In the genomic region with DNA sequence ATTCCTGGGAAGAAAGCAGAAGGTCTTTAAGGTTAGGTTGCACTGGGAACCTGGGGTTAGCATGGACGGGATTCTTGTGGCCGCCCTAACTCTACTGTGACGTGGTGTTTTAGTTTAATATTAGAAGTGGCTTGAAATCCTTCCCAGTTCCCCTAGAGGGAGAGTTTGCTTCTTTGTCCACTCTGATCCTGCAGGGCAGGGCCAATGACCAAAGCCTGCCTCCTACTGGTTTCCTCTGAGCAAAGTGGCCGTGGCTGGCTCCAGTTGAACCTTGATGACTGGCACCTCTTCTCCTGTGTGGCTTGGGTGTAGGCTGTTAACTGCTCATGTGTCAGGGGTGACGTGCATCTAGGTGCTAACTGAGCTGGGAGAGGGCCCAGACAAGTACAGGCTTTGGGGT, we compare ENCODE assay signal across 15 mouse cellular contexts. TPM values are rescaled to one million over a fixed set of nuclear protein-coding genes. Genes with fewer than 3 reads are reported as not detected.
A peak's percentile ranks its signal among the peaks of the same experiment; 100 is the strongest.
DNase-seq lines count a peak whose midpoint lies in the region; ATAC-seq and TF ChIP-seq lines count a peak whose summit lies in the region.
"Had no signal": no experiment of that assay in that cellular context is flagged by ENCODE, and none has a peak within 500 bp of the region (broad histone marks: within the 10 kb centered on the region; RNA-seq: fewer than 3 reads in every experiment).

No protein-coding gene starts in this region.

- no peaks in the 10 kb centered on the region for H3K36me3 ChIP-seq in kidney, embryonic 15.5 days
- H3K36me3 ChIP-seq in kidney, postnatal 0 days (ENCODE audit: insufficient read depth, low read length): no peaks in the 10 kb centered on the region
- H3K36me3 ChIP-seq in hindbrain, embryonic 16.5 days (ENCODE audit: control insufficient read depth, insufficient read depth, low read length): no peaks in the 10 kb centered on the region
- H3K36me3 ChIP-seq: embryonic facial prominence, embryonic 12.5 days; liver, embryonic 13.5 days; midbrain, embryonic 12.5 days; neural tube, embryonic 13.5 days had no signal

- no peak overlapping the region for H3K4me2 ChIP-seq in kidney, embryonic 15.5 days
- no peak overlapping the region for H3K4me2 ChIP-seq in kidney, postnatal 0 days (ENCODE audit: low read length)
- H3K4me2 ChIP-seq in hindbrain, embryonic 16.5 days (ENCODE audit: low read length): no peak overlapping the region
- H3K4me2 ChIP-seq: embryonic facial prominence, embryonic 12.5 days; liver, embryonic 13.5 days; midbrain, embryonic 12.5 days; neural tube, embryonic 13.5 days had no signal

- no peak overlapping the region for H3K4me3 ChIP-seq in kidney, embryonic 15.5 days (replicated peaks)
- no peak overlapping the region for H3K4me3 ChIP-seq in kidney, postnatal 0 days (replicated peaks; ENCODE audit: low read depth, low read length)
- H3K4me3 ChIP-seq in hindbrain, embryonic 16.5 days (ENCODE audit: low read length): no peak overlapping the region
- H3K4me3 ChIP-seq: embryonic facial prominence, embryonic 12.5 days; liver, embryonic 13.5 days; midbrain, embryonic 12.5 days; neural tube, embryonic 13.5 days had no signal

- no peak for ATAC-seq in kidney, embryonic 15.5 days (replicated peaks; ENCODE audit: low FRiP score)
- ATAC-seq in kidney, postnatal 0 days (replicated peaks; ENCODE audit: low FRiP score, low read depth): peak; percentile 50; the same call in 1 of the 2 replicates
- ATAC-seq in granulocyte monocyte progenitor cell, adult 5-6 weeks (replicated peaks; ENCODE audit: poor library complexity, severe bottlenecking): no peak; the same call in 1 of the 2 replicates
- ATAC-seq in hindbrain, embryonic 16.5 days: no peak
- ATAC-seq: forebrain, embryonic 14.5 days had no signal

- H3K9me3 ChIP-seq in kidney, embryonic 15.5 days (replicated peaks): no peaks in the 10 kb centered on the region
- no peaks in the 10 kb centered on the region for H3K9me3 ChIP-seq in kidney, postnatal 0 days (replicated peaks; ENCODE audit: low read length)
- H3K9me3 ChIP-seq in hindbrain, embryonic 16.5 days (ENCODE audit: control insufficient read depth, low read length): no peaks in the 10 kb centered on the region
- H3K9me3 ChIP-seq: embryonic facial prominence, embryonic 12.5 days; liver, embryonic 13.5 days; midbrain, embryonic 12.5 days; neural tube, embryonic 13.5 days had no signal

- no peak overlapping the region for H3K9ac ChIP-seq in kidney, embryonic 15.5 days
- no peak overlapping the region for H3K9ac ChIP-seq in kidney, postnatal 0 days (ENCODE audit: low read depth, low read length)
- no peak overlapping the region for H3K9ac ChIP-seq in hindbrain, embryonic 16.5 days (ENCODE audit: low read depth, low read length)
- H3K9ac ChIP-seq: embryonic facial prominence, embryonic 12.5 days; liver, embryonic 13.5 days; midbrain, embryonic 12.5 days; neural tube, embryonic 13.5 days had no signal

- no peaks in the 10 kb centered on the region for H3K27me3 ChIP-seq in kidney, embryonic 15.5 days
- H3K27me3 ChIP-seq in kidney, postnatal 0 days (ENCODE audit: insufficient read depth, low read length): no peaks in the 10 kb centered on the region
- no peaks in the 10 kb centered on the region for H3K27me3 ChIP-seq in hindbrain, embryonic 16.5 days (replicated peaks; ENCODE audit: control insufficient read depth, insufficient read depth, low read length)
- H3K27me3 ChIP-seq: embryonic facial prominence, embryonic 12.5 days; liver, embryonic 13.5 days; midbrain, embryonic 12.5 days; neural tube, embryonic 13.5 days had no signal

- peaks cover 10% of the 10 kb centered on the region; the same call in 1 of the 2 replicates for H3K4me1 ChIP-seq in kidney, embryonic 15.5 days
- no peaks in the 10 kb centered on the region for H3K4me1 ChIP-seq in kidney, postnatal 0 days (replicated peaks; ENCODE audit: insufficient read depth, low read length)
- no peaks in the 10 kb centered on the region for H3K4me1 ChIP-seq in hindbrain, embryonic 16.5 days (ENCODE audit: control insufficient read depth, insufficient read depth, low read depth, low read length)
- H3K4me1 ChIP-seq: embryonic facial prominence, embryonic 12.5 days; midbrain, embryonic 12.5 days; neural tube, embryonic 13.5 days had no signal

- DNase-seq in embryo, embryonic 11 days: peak; percentile 22
- no peak for DNase-seq in embryo, embryonic 9.5 days (ENCODE audit: extremely low spot score)
- DNase-seq in kidney, adult 8-10 months: peak; percentile 40 to 58
- DNase-seq in 416B (ENCODE audit: low read depth): peak; percentile 56
- DNase-seq in kidney, postnatal 0 days (ENCODE audit: low spot score): peak; percentile 74
- DNase-seq: cerebellum, adult 2 months; gastrocnemius, postnatal 14 days; liver, embryonic 13.5 days had no signal

- 52% methylated on average over 5 of the region's 5 CpGs for WGBS in kidney, embryonic 15.5 days
- 56% methylated on average over 5 of the region's 5 CpGs for WGBS in kidney, postnatal 0 days
- 65% methylated on average over 5 of the region's 5 CpGs for WGBS in hindbrain, embryonic 16.5 days

- no peak overlapping the region for H3K27ac ChIP-seq in kidney, embryonic 15.5 days
- H3K27ac ChIP-seq in kidney, postnatal 0 days: no peak overlapping the region
- no peak overlapping the region for H3K27ac ChIP-seq in hindbrain, embryonic 16.5 days (ENCODE audit: low read depth, low read length)
- H3K27ac ChIP-seq: embryonic facial prominence, embryonic 12.5 days; liver, embryonic 13.5 days; midbrain, embryonic 12.5 days; neural tube, embryonic 13.5 days had no signal

- TF ChIP-seq CTCF in kidney, postnatal 0 days (IDR thresholded peaks at IDR 0.05; ENCODE audit: low read depth): peak; percentile 74

RNA-seq across cellular contexts. Expression of a gene that starts 6.8 kb away (rescaled TPM):
- polyA plus RNA-seq in kidney, embryonic 15.5 days (2015; fragmentation: Nextera tagmentation; extraction: Ambion mirVana): 299 and 308 TPM in 2 replicates
- 299 and 305 TPM in 2 replicates for polyA plus RNA-seq in kidney, postnatal 0 days (2015; fragmentation: Nextera tagmentation; extraction: Ambion mirVana)
- total RNA-seq in granulocyte monocyte progenitor cell, adult 5-6 weeks (2014; fragmentation: Nextera tagmentation): 33.6 and 40.3 TPM in 2 replicates
- total RNA-seq in granulocyte monocyte progenitor cell, adult 5-6 weeks (2017): 35.3 and 44.5 TPM in 2 replicates
- polyA plus RNA-seq in hindbrain, embryonic 16.5 days (2015; fragmentation: Nextera tagmentation; extraction: Ambion mirVana): 419 and 449 TPM in 2 replicates

RNA-seq across cellular contexts. Expression of a gene that starts 31.6 kb away (rescaled TPM):
- polyA plus RNA-seq in kidney, embryonic 15.5 days (2015; fragmentation: Nextera tagmentation; extraction: Ambion mirVana): 29.8 and 30.3 TPM in 2 replicates
- polyA plus RNA-seq in kidney, postnatal 0 days (2015; fragmentation: Nextera tagmentation; extraction: Ambion mirVana): 38.6 and 39.2 TPM in 2 replicates
- total RNA-seq in granulocyte monocyte progenitor cell, adult 5-6 weeks (2014; fragmentation: Nextera tagmentation): 7.5 TPM in 1 of 2 replicates, not detected in the other
- total RNA-seq in granulocyte monocyte progenitor cell, adult 5-6 weeks (2017): 0.67 TPM in 1 of 2 replicates, not detected in the other
- 4.6 and 4.7 TPM in 2 replicates for polyA plus RNA-seq in hindbrain, embryonic 16.5 days (2015; fragmentation: Nextera tagmentation; extraction: Ambion mirVana)
